Mouse (Mus musculus) myocyte (in vitro differentiated cells): Measurements from ENCODE around the gene Bri3. TPM values are rescaled to one million over a fixed set of nuclear protein-coding genes. Genes with fewer than 3 reads are reported as not detected.

ENCODE experiments used
- H3K27me3 ChIP-seq: one replicate; pipeline ENCODE4 v1.6.1; 2011; ENCODE audit not compliant: control insufficient read depth, insufficient read depth, insufficient read length
- H3K36me3 ChIP-seq: one replicate; pipeline ENCODE4 v1.6.1; 2011; ENCODE audit not compliant: control insufficient read depth, insufficient read depth
- H3K4me2 ChIP-seq: one replicate; pipeline ENCODE4 v1.6.1; 2011; ENCODE audit warnings: low read depth, control low read depth
- H3K4me3 ChIP-seq: one replicate; pipeline ENCODE4 v1.5.1; 2011; ENCODE audit warnings: mild to moderate bottlenecking, control low read depth, moderate library complexity
- H3K79me2 ChIP-seq: one replicate; pipeline ENCODE4 v1.6.1; 2011; ENCODE audit not compliant: control insufficient read depth, insufficient read depth
- H3ac ChIP-seq: one replicate; pipeline ENCODE4 v1.6.1; 2011; ENCODE audit not compliant: control insufficient read depth, insufficient read length
- CEBPB ChIP-seq: IDR thresholded peaks from 2 replicates; pipeline ENCODE4 v1.6.1; 2011; ENCODE audit warnings: mild to moderate bottlenecking, moderate library complexity; ENCODE audit not compliant: poor library complexity, insufficient read depth, severe bottlenecking
- E2F4 ChIP-seq: IDR thresholded peaks from one replicate; pipeline ENCODE4 v1.6.1; 2011; ENCODE audit warnings: mild to moderate bottlenecking, control low read depth, moderate library complexity; ENCODE audit not compliant: insufficient read depth
- MAX ChIP-seq: IDR thresholded peaks from one replicate; pipeline ENCODE4 v1.6.1; 2011; ENCODE audit warnings: low read depth, mild to moderate bottlenecking, control low read depth
- MYOD1 ChIP-seq, 3 experiments: IDR thresholded peaks; one replicate each; pipeline ENCODE4 v1.6.1; 2011; ENCODE audit warnings: control low read depth in 2 of 3, low read depth in 2 of 3, mild to moderate bottlenecking in 2 of 3, moderate library complexity in 1 of 3; ENCODE audit not compliant: insufficient read length in 2 of 3, control insufficient read depth in 1 of 3
- MYOG ChIP-seq, 3 experiments: IDR thresholded peaks; one replicate each; pipeline ENCODE4 v1.6.1; 2011; ENCODE audit warnings: control low read depth in 2 of 3, low read depth in 2 of 3, mild to moderate bottlenecking in 2 of 3; ENCODE audit not compliant: insufficient read length in 2 of 3, control insufficient read depth in 1 of 3, insufficient read depth in 1 of 3
- POLR2A ChIP-seq: IDR thresholded peaks from one replicate; pipeline ENCODE4 v1.6.1; 2011; ENCODE audit warnings: low read depth, mild to moderate bottlenecking, control low read depth, moderate library complexity; ENCODE audit not compliant: insufficient read length
- POLR2AphosphoS2 ChIP-seq: IDR thresholded peaks from one replicate; pipeline ENCODE4 v1.6.1; 2011; ENCODE audit warnings: low read depth, control low read depth; ENCODE audit not compliant: insufficient read length
- REST ChIP-seq: IDR thresholded peaks from one replicate; pipeline ENCODE4 v1.6.1; 2011; ENCODE audit warnings: mild to moderate bottlenecking, control low read depth, moderate library complexity; ENCODE audit not compliant: insufficient read depth, insufficient read length
- SRF ChIP-seq: IDR thresholded peaks from one replicate; pipeline ENCODE4 v1.6.1; 2011; ENCODE audit warnings: low read depth; ENCODE audit not compliant: control insufficient read depth, insufficient read length
- TCF12 ChIP-seq: IDR thresholded peaks from one replicate; pipeline ENCODE4 v1.6.1; 2011; ENCODE audit warnings: mild to moderate bottlenecking, control low read depth; ENCODE audit not compliant: poor library complexity, insufficient read depth, severe bottlenecking
- TCF3 ChIP-seq: IDR thresholded peaks from one replicate; pipeline ENCODE4 v1.6.1; 2011; ENCODE audit warnings: low read depth, control low read depth; ENCODE audit not compliant: insufficient read length
- USF1 ChIP-seq: IDR thresholded peaks from one replicate; pipeline ENCODE4 v1.6.1; 2011; ENCODE audit warnings: low read depth, mild to moderate bottlenecking, control low read depth, moderate library complexity
- polyA plus RNA-seq: library from polyadenylated mRNA; unstranded; fragments of >200 nt; fragmentation: generic; extraction: Trizol; gene quantifications from one replicate; pipeline ENCODE4 v1.2.1, GENCODE M21; 2012; ENCODE audit warnings: missing spikeins

The Bri3 gene
- polyA plus RNA-seq, 1 experiment, result 153 TPM

- H3K79me2 ChIP-seq, result no peaks in the 10 kb centered on the region
- no peaks in the 10 kb centered on the region for H3K27me3 ChIP-seq
- TF ChIP-seq MYOD1 (IDR thresholded peaks at IDR 0.05; ENCODE audit: control insufficient read depth in 1 of 3, insufficient read length in 2 of 3, low read depth in 2 of 3) (peak in 2 of 3 experiments; percentile 36 to 55), MYOG (IDR thresholded peaks at IDR 0.05; ENCODE audit: control insufficient read depth in 1 of 3, insufficient read depth in 1 of 3, insufficient read length in 2 of 3, low read depth in 2 of 3) (peak in 1 of 3 experiments; percentile 55), POLR2A (no peak), E2F4 (no peak)
- peak overlapping the region; percentile 71 for H3K4me2 ChIP-seq
- H3K4me3 ChIP-seq, result peak overlapping the region; percentile 66
- H3ac ChIP-seq, result peak overlapping the region; percentile 69
- no peaks in the 10 kb centered on the region for H3K36me3 ChIP-seq
These were observed 21.3 kb upstream of the Bri3 start for GRCm38 (mm10) chr5:144222811-144223502.

GRCm38 (mm10) chr5:144223503-144223862 is 20.8 kb upstream of the Bri3 start, which contains the start of gene Tecpr1:
TSS of gene Tecpr1 (minus strand) at chr5:144223615.
- H3K79me2 ChIP-seq, result no peaks in the 10 kb centered on the region
- H3ac ChIP-seq, result peak within 1 kb of the TSS; percentile 69
- peak within 1 kb of the TSS; percentile 71 for H3K4me2 ChIP-seq
- no peaks in the 10 kb centered on the region for H3K36me3 ChIP-seq
- peak within 1 kb of the TSS; percentile 66 for H3K4me3 ChIP-seq
- H3K27me3 ChIP-seq, result no peaks in the 10 kb centered on the region
- TF ChIP-seq SRF, result no peak
- peak; percentile 98 for TF ChIP-seq POLR2A
- no peak for TF ChIP-seq MYOG (IDR thresholded peaks at IDR 0.05; ENCODE audit: control insufficient read depth in 1 of 3, insufficient read depth in 1 of 3, insufficient read length in 2 of 3, low read depth in 2 of 3)
- TF ChIP-seq TCF3, result no peak
- TF ChIP-seq MYOD1 (IDR thresholded peaks at IDR 0.05; ENCODE audit: control insufficient read depth in 1 of 3, insufficient read length in 2 of 3, low read depth in 2 of 3), result no peak
- TF ChIP-seq USF1, result no peak
- no peak for TF ChIP-seq REST
- TF ChIP-seq TCF12, result no peak
- TF ChIP-seq MAX, result no peak
- TF ChIP-seq CEBPB, result no peak
- TF ChIP-seq E2F4, result no peak
- TF ChIP-seq POLR2AphosphoS2, result peak; percentile 94

DNA sequence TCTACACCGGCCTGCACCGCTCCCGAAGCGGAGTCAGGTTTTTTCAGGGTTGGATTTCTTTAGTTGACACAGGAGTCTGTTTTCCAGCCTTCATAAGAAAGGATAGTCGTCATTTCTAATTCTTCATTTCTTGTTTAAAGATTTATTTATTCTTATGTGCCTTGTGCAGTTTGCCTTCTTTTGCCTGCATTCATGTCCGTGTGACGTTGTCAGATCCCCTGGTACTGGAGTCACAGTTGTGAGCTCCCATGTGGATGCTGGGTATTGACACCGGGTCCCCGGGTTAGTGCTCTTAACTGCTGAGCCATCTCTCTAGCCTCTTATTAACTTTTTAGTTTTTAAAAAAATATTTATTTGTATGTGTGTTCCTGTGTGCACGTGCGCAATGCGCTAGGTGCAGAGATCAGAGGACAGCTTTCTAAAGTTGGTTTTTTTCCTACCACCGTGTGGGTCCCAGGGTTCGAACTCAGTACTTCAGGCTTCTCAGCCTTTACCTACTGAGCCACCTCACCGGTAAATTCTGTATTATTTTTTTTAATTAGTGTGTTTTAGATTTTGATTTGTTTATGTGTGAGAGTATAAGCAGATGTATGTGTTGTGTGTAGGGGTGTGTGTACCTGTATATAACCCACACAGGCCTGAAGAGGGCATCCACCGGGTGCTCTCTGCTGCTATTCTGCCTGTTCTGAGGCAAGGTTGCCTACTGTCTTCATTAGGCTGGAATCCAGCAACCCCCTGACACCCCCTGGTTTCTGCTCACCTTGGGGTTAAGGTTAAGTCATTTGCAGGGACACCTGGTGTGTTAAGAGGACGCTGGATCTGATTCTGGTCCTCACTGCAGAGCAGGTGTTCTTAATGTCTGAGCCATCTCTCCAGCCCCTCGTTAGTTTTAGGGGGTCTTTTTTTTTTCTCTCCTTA is 20.1 kb upstream of the Bri3 start:
- Histone ChIP-seq H3K4me3 (peak overlapping the region; percentile 66), H3K79me2 (no peaks in the 10 kb centered on the region), H3ac (peak overlapping the region; percentile 69), H3K36me3 (no peaks in the 10 kb centered on the region), H3K4me2 (peak overlapping the region; percentile 71), H3K27me3 (no peaks in the 10 kb centered on the region)
- TF ChIP-seq REST (no peak), E2F4 (no peak), POLR2AphosphoS2 (no peak)

GRCm38 (mm10) chr5:144226220-144226619 is 18.0 kb upstream of the Bri3 start:
- no peaks in the 10 kb centered on the region for H3K36me3 ChIP-seq
- no peaks in the 10 kb centered on the region for H3K79me2 ChIP-seq
- H3ac ChIP-seq, result no peak overlapping the region
- no peak overlapping the region for H3K4me2 ChIP-seq
- H3K4me3 ChIP-seq, result no peak overlapping the region
- H3K27me3 ChIP-seq, result no peaks in the 10 kb centered on the region
- TF ChIP-seq POLR2A, result no peak
- TF ChIP-seq TCF3, result no peak
- TF ChIP-seq E2F4, result no peak
- no peak for TF ChIP-seq POLR2AphosphoS2
- no peak for TF ChIP-seq MYOD1 (IDR thresholded peaks at IDR 0.05; ENCODE audit: control insufficient read depth in 1 of 3, insufficient read length in 2 of 3, low read depth in 2 of 3)
- no peak for TF ChIP-seq USF1
- no peak for TF ChIP-seq TCF12
- TF ChIP-seq SRF, result no peak
- TF ChIP-seq MAX, result no peak
- no peak for TF ChIP-seq CEBPB

DNA sequence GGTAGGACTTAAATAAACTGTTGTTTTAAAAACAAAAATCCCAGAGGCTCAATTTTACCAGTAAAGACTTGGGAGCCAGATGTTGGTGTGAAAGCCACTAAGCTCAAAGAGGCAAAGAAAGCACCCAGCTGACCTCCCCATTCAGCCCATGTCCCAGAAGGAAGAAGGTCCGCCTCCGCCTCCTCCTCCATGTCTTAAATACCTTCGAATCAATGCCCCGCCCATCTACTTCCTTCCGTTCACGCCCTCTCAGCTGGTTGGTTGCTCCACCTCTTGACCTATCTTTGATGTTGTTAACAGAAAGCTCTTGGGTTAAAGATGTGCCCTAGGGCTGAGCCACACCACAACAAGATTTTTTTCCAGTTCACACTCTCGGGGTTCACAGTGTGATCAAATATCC is 14.0 kb upstream of the Bri3 start:
- Histone ChIP-seq H3K79me2 (no peaks in the 10 kb centered on the region), H3K4me3 (no peak overlapping the region), H3K36me3 (no peaks in the 10 kb centered on the region), H3ac (no peak overlapping the region), H3K27me3 (no peaks in the 10 kb centered on the region), H3K4me2 (no peak overlapping the region)
- TF ChIP-seq SRF, result no peak
- TF ChIP-seq MYOG (IDR thresholded peaks at IDR 0.05; ENCODE audit: control insufficient read depth in 1 of 3, insufficient read depth in 1 of 3, insufficient read length in 2 of 3, low read depth in 2 of 3), result no peak
- no peak for TF ChIP-seq USF1
- no peak for TF ChIP-seq TCF3
- TF ChIP-seq POLR2A, result no peak
- TF ChIP-seq MYOD1 (IDR thresholded peaks at IDR 0.05; ENCODE audit: control insufficient read depth in 1 of 3, insufficient read length in 2 of 3, low read depth in 2 of 3), result no peak
- no peak for TF ChIP-seq MAX
- no peak for TF ChIP-seq TCF12
- no peak for TF ChIP-seq E2F4
- no peak for TF ChIP-seq CEBPB
- TF ChIP-seq REST, result no peak
- no peak for TF ChIP-seq POLR2AphosphoS2
